Comparison of ENCODE assay signal across 8 mouse cellular contexts in the genomic region with DNA sequence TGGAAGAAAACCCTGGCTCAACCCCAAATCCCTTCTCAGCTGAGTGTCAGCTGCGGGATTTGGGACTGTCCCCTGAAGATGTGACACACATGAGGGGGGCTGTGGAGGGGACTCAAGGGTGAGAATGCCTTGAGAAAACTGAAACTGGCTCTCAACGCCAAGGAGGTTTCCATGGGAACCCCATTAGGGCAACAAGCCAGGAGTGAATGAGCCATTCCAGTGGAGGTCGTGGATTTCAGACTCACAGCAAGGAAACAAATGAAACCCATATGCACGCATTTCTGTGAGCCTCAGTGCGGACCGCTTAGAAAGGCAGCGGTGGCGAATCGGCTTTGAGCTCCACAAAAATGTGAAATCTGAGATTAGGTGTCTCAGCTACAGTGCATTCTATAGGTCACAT. TPM values are rescaled to one million over a fixed set of nuclear protein-coding genes. Genes with fewer than 3 reads are reported as not detected.
A peak's percentile ranks its signal among the peaks of the same experiment; 100 is the strongest.
DNase-seq lines count a peak whose midpoint lies in the region; ATAC-seq lines count a peak whose summit lies in the region.
"Had no signal": no experiment of that assay in that cellular context is flagged by ENCODE, and none has a peak within 500 bp of the region (broad histone marks: within the 10 kb centered on the region; RNA-seq: fewer than 3 reads in every experiment).

No protein-coding gene starts in this region.

- peaks cover 31% of the 10 kb centered on the region for H3K4me1 ChIP-seq in midbrain, embryonic 10.5 days
- H3K4me1 ChIP-seq in midbrain, embryonic 16.5 days (ENCODE audit: control insufficient read depth, insufficient read depth, low read length) = peaks cover 3% of the 10 kb centered on the region; the same call in 1 of the 2 replicates
- H3K4me1 ChIP-seq in limb, embryonic 11.5 days (ENCODE audit: control insufficient read depth, insufficient read depth, low read length) = peaks cover 3% of the 10 kb centered on the region; the same call in 1 of the 2 replicates

- peak; percentile 41 for DNase-seq in midbrain, embryonic 10.5 days (ENCODE audit: low spot score)
- peak; percentile 76 for DNase-seq in embryo, embryonic 10 days (ENCODE audit: low spot score)
- peak; percentile 38 to 46 for DNase-seq in frontal cortex, postnatal 10 days (ENCODE audit: low spot score in 2 of 2)
- peak; percentile 81 for DNase-seq in limb, embryonic 11.5 days (ENCODE audit: low spot score)
- peak; percentile 74 to 76 for DNase-seq in right cerebral cortex, postnatal 10 days (ENCODE audit: low spot score in 2 of 2)
- no peak for DNase-seq in spleen, adult 12 weeks (ENCODE audit: low spot score)

- no peak overlapping the region for H3K9ac ChIP-seq in midbrain, embryonic 16.5 days (ENCODE audit: low read depth, low read length)
- H3K9ac ChIP-seq in limb, embryonic 11.5 days (ENCODE audit: low read length) = no peak overlapping the region

- ATAC-seq in midbrain, embryonic 16.5 days = no peak
- peak; percentile 71 for ATAC-seq in limb, embryonic 11.5 days (ENCODE audit: insufficient number of reproducible peaks, low FRiP score, low TSS enrichment, low read depth)

- H3K27ac ChIP-seq in midbrain, embryonic 10.5 days (replicated peaks) = no peak overlapping the region
- H3K27ac ChIP-seq in midbrain, embryonic 16.5 days (ENCODE audit: low read length) = no peak overlapping the region
- H3K27ac ChIP-seq in limb, embryonic 11.5 days (replicated peaks; ENCODE audit: low read depth, low read length) = peak overlapping the region; percentile 30

- no peaks in the 10 kb centered on the region for H3K9me3 ChIP-seq in midbrain, embryonic 10.5 days (replicated peaks)
- H3K9me3 ChIP-seq in midbrain, embryonic 16.5 days (replicated peaks; ENCODE audit: control insufficient read depth, low read length, poor library complexity, severe bottlenecking) = no peaks in the 10 kb centered on the region
- H3K9me3 ChIP-seq in limb, embryonic 11.5 days (ENCODE audit: control insufficient read depth, low read length) = no peaks in the 10 kb centered on the region

- H3K27me3 ChIP-seq in midbrain, embryonic 10.5 days (ENCODE audit: low read depth, poor library complexity, severe bottlenecking) = no peaks in the 10 kb centered on the region
- no peaks in the 10 kb centered on the region for H3K27me3 ChIP-seq in midbrain, embryonic 16.5 days (ENCODE audit: control insufficient read depth, insufficient read depth, low read depth, low read length)
- H3K27me3 ChIP-seq in limb, embryonic 11.5 days (ENCODE audit: control insufficient read depth, insufficient read depth, low read length) = no peaks in the 10 kb centered on the region; the same call in 1 of the 2 replicates

- H3K4me3 ChIP-seq in midbrain, embryonic 10.5 days = no peak overlapping the region
- H3K4me3 ChIP-seq in midbrain, embryonic 16.5 days (ENCODE audit: low read depth, low read length) = no peak overlapping the region
- no peak overlapping the region for H3K4me3 ChIP-seq in limb, embryonic 11.5 days (ENCODE audit: low read depth, low read length)

- no peak overlapping the region for H3K4me2 ChIP-seq in midbrain, embryonic 16.5 days (ENCODE audit: low read length)
- no peak overlapping the region for H3K4me2 ChIP-seq in limb, embryonic 11.5 days (ENCODE audit: low read depth, severe bottlenecking)

- H3K36me3 ChIP-seq in midbrain, embryonic 10.5 days = no peaks in the 10 kb centered on the region
- no peaks in the 10 kb centered on the region for H3K36me3 ChIP-seq in midbrain, embryonic 16.5 days (ENCODE audit: control insufficient read depth, insufficient read depth, low read length)
- no peaks in the 10 kb centered on the region for H3K36me3 ChIP-seq in limb, embryonic 11.5 days (ENCODE audit: control insufficient read depth, insufficient read depth, low read length)

- WGBS in midbrain, embryonic 10.5 days = 56% methylated on average over 9 of the region's 9 CpGs
- 23% methylated on average over 9 of the region's 9 CpGs for WGBS in midbrain, embryonic 16.5 days
- 15% methylated on average over 9 of the region's 9 CpGs for WGBS in limb, embryonic 11.5 days

RNA-seq across cellular contexts. Expression of gene Prss38, which starts 18.1 kb away (rescaled TPM):
- polyA plus RNA-seq in midbrain, embryonic 10.5 days (2016; fragmentation: Nextera tagmentation; extraction: Ambion mirVana) = not detected in 2 replicates
- not detected in 2 replicates for polyA plus RNA-seq in midbrain, embryonic 16.5 days (2015; fragmentation: Nextera tagmentation; extraction: Ambion mirVana)
- not detected in 2 replicates for polyA plus RNA-seq in limb, embryonic 11.5 days (2014; fragmentation: Nextera tagmentation; extraction: Ambion mirVana)
- polyA plus RNA-seq: spleen, adult 2 months had no signal

RNA-seq across cellular contexts. Expression of gene Jmjd4, which starts 56.3 kb away (rescaled TPM):
- 16.2 and 18.1 TPM in 2 replicates for polyA plus RNA-seq in midbrain, embryonic 10.5 days (2016; fragmentation: Nextera tagmentation; extraction: Ambion mirVana)
- polyA plus RNA-seq in midbrain, embryonic 16.5 days (2015; fragmentation: Nextera tagmentation; extraction: Ambion mirVana) = 17.9 and 18.3 TPM in 2 replicates
- polyA plus RNA-seq in limb, embryonic 11.5 days (2014; fragmentation: Nextera tagmentation; extraction: Ambion mirVana) = 19.1 and 20.1 TPM in 2 replicates

RNA-seq across cellular contexts. Expression of gene Snap47, which starts 57.4 kb away (rescaled TPM):
- polyA plus RNA-seq in midbrain, embryonic 10.5 days (2016; fragmentation: Nextera tagmentation; extraction: Ambion mirVana) = 108 and 127 TPM in 2 replicates
- 557 and 614 TPM in 2 replicates for polyA plus RNA-seq in midbrain, embryonic 16.5 days (2015; fragmentation: Nextera tagmentation; extraction: Ambion mirVana)
- polyA plus RNA-seq in limb, embryonic 11.5 days (2014; fragmentation: Nextera tagmentation; extraction: Ambion mirVana) = 144 and 148 TPM in 2 replicates
